Mouse (Mus musculus) embryonic facial prominence, embryonic 12.5 days (tissue): Measurements from ENCODE around the gene Naa60. TPM values are rescaled to one million over a fixed set of nuclear protein-coding genes. Genes with fewer than 3 reads are reported as not detected.

Experiments
- ATAC-seq: fragments of 200-750 bp; cut with Nextera tagmentation; 2 replicates; pipeline ENCODE4 v1.8.0; 2017; ENCODE audit not compliant: insufficient number of reproducible peaks, insufficient read depth, low FRiP score, low TSS enrichment
- H3K27ac ChIP-seq: fragments of 300-500 bp; sonication (generic); 2 replicates; pipeline ENCODE4 v1.5.1; 2016; ENCODE audit warnings: mild to moderate bottlenecking
- H3K27me3 ChIP-seq: fragments of 300-500 bp; sonication (generic); 2 replicates; pipeline ENCODE4 v1.6.1; 2016; ENCODE audit warnings: mild to moderate bottlenecking, moderate library complexity
- H3K36me3 ChIP-seq: fragments of 300-500 bp; sonication (generic); 2 replicates; pipeline ENCODE4 v1.6.1; 2016; ENCODE audit warnings: mild to moderate bottlenecking
- H3K4me1 ChIP-seq: fragments of 300-500 bp; sonication (generic); 2 replicates; pipeline ENCODE4 v1.6.1; 2016
- H3K4me2 ChIP-seq: fragments of 300-500 bp; sonication (generic); replicated peaks from 2 replicates; pipeline ENCODE4 v1.6.1; 2016; ENCODE audit warnings: mild to moderate bottlenecking, moderate library complexity
- H3K4me3 ChIP-seq: fragments of 300-500 bp; sonication (generic); 2 replicates; pipeline ENCODE4 v1.5.1; 2016; ENCODE audit warnings: mild to moderate bottlenecking
- H3K9ac ChIP-seq: fragments of 300-500 bp; sonication (generic); 2 replicates; pipeline ENCODE4 v1.6.1; 2016; ENCODE audit warnings: mild to moderate bottlenecking, moderate library complexity
- H3K9me3 ChIP-seq: fragments of 300-500 bp; sonication (generic); 2 replicates; pipeline ENCODE4 v1.6.1; 2016; ENCODE audit warnings: mild to moderate bottlenecking, moderate library complexity
- WGBS: fragments of 180-500 bp; shearing (Covaris S2); methylation state at CpG from one replicate; pipeline ENCODE4 v1.1.7; 2016; 5-methylcytosine and 5-hydroxymethylcytosine counted together
- microRNA-seq: library from miRNA; unstranded; fragments of <30 nt; microRNA quantifications from one replicate; pipeline ENCODE4, GENCODE M21; 2017
- polyA plus RNA-seq: library from polyadenylated mRNA; unstranded; fragments of >200 nt; fragmentation: Nextera tagmentation; extraction: Ambion mirVana; gene quantifications from 2 replicates; pipeline ENCODE4 v1.2.1, GENCODE M21; 2016

Gene Naa60
- polyA plus RNA-seq, 1 experiment from 2014 or later, result 58.3 TPM

- Histone ChIP-seq H3K36me3 (peaks cover 63% of the 10 kb centered on the region), H3K27ac (no peak overlapping the region), H3K4me3 (no peak overlapping the region), H3K4me1 (no peaks in the 10 kb centered on the region), H3K4me2 (no peak overlapping the region), H3K9ac (no peak overlapping the region), H3K9me3 (no peaks in the 10 kb centered on the region), H3K27me3 (no peaks in the 10 kb centered on the region)
- 90% methylated on average over 1 of the region's 1 CpGs for WGBS
- ATAC-seq, result no peak
Measured at GRCm38 (mm10) chr16:3934091-3934490, 61.9 kb downstream of the Naa60 start.

GRCm38 (mm10) chr16:3934701-3935100, 62.5 kb downstream of the Naa60 start:
- Histone ChIP-seq H3K4me3 (no peak overlapping the region), H3K36me3 (peaks cover 64% of the 10 kb centered on the region), H3K27me3 (no peaks in the 10 kb centered on the region), H3K9ac (no peak overlapping the region), H3K27ac (no peak overlapping the region), H3K9me3 (no peaks in the 10 kb centered on the region), H3K4me2 (no peak overlapping the region), H3K4me1 (no peaks in the 10 kb centered on the region)
- no peak for ATAC-seq
- WGBS, result 87% methylated on average over 4 of the region's 4 CpGs

GRCm38 (mm10) chr16:3951141-3951540, 79.0 kb downstream of the Naa60 start:
- H3K4me1 ChIP-seq, result no peaks in the 10 kb centered on the region
- H3K27ac ChIP-seq, result no peak overlapping the region
- no peak overlapping the region for H3K4me2 ChIP-seq
- no peaks in the 10 kb centered on the region for H3K27me3 ChIP-seq
- no peaks in the 10 kb centered on the region for H3K36me3 ChIP-seq
- no peak for ATAC-seq
- H3K9me3 ChIP-seq, result no peaks in the 10 kb centered on the region
- H3K9ac ChIP-seq, result no peak overlapping the region
- 91% methylated on average over 1 of the region's 1 CpGs for WGBS
- no peak overlapping the region for H3K4me3 ChIP-seq

Small RNA genes within 50 kb of the gene (microRNA-seq; reads per million reads assigned to microRNA genes)
- not detected for gene Gm23493

Other genes with a start within 250 kb of the Naa60 start
- gene Mefv, start 154.3 kb upstream of the Naa60 start, polyA plus RNA-seq, result not detected in 2 replicates
- 57.6 and 62.8 TPM in 2 replicates for gene Zfp263, start 128.3 kb upstream of the Naa60 start, polyA plus RNA-seq
- gene Olfr15, start 41.5 kb upstream of the Naa60 start, polyA plus RNA-seq, result 0.42 and 0.59 TPM in 2 replicates
- 1.7 and 1.9 TPM in 2 replicates for gene Zfp174, start 25.1 kb upstream of the Naa60 start, polyA plus RNA-seq
- gene Zfp597, start 12.2 kb downstream of the Naa60 start, polyA plus RNA-seq, result 6.1 and 8.3 TPM in 2 replicates
- gene Gm20695, start 12.3 kb downstream of the Naa60 start, polyA plus RNA-seq, result 2.1 and 2.3 TPM in 2 replicates
- 8.8 and 9.6 TPM in 2 replicates for gene 1700037C18Rik, start 36.3 kb downstream of the Naa60 start, polyA plus RNA-seq
- gene Cluap1, start 36.4 kb downstream of the Naa60 start, polyA plus RNA-seq, result 32.6 and 33.1 TPM in 2 replicates
- 0.79 and 0.99 TPM in 2 replicates for gene Nlrc3, start 104.3 kb downstream of the Naa60 start, polyA plus RNA-seq
- 25.0 and 26.9 TPM in 2 replicates for gene Slx4, start 131.4 kb downstream of the Naa60 start, polyA plus RNA-seq
- 6.1 and 6.9 TPM in 2 replicates for gene Dnase1, start 164.6 kb downstream of the Naa60 start, polyA plus RNA-seq
- 77.9 and 83.8 TPM in 2 replicates for gene Trap1, start 205.5 kb downstream of the Naa60 start, polyA plus RNA-seq